Mouse (Mus musculus) kidney, adult 2 months (tissue): ENCODE measurements around the gene Mrpl3. TPM values are rescaled to one million over a fixed set of nuclear protein-coding genes. Genes with fewer than 3 reads are reported as not detected.
A peak's percentile ranks its signal among the peaks of the same experiment; 100 is the strongest.

Experiments used
- DNase-seq: peaks from one replicate; pipeline ENCODE4 v3.0.0; 2021
- H3K27ac ChIP-seq: fragments of 200-500 bp; 2 replicates; pipeline ENCODE4 v1.5.1; 2012; ENCODE audit warnings: low read depth, low read length, control low read depth, inconsistent platforms; ENCODE audit not compliant: insufficient read depth
- H3K27me3 ChIP-seq: fragments of 200-500 bp; replicated peaks from 2 replicates; pipeline ENCODE4 v1.6.1; 2012; ENCODE audit warnings: mild to moderate bottlenecking, moderate library complexity, low read length, inconsistent platforms; ENCODE audit not compliant: control insufficient read depth, insufficient read depth
- H3K36me3 ChIP-seq: fragments of 200-500 bp; 2 replicates; pipeline ENCODE4 v1.6.1; 2012; ENCODE audit warnings: mild to moderate bottlenecking, moderate library complexity, low read length, inconsistent platforms; ENCODE audit not compliant: control insufficient read depth, insufficient read depth
- H3K4me1 ChIP-seq: fragments of 200-500 bp; 2 replicates; pipeline ENCODE4 v1.6.1; 2011; ENCODE audit warnings: low read length; ENCODE audit not compliant: control insufficient read depth, insufficient read depth
- H3K4me3 ChIP-seq: fragments of 200-500 bp; 2 replicates; pipeline ENCODE4 v1.5.1; 2011; ENCODE audit warnings: mild to moderate bottlenecking, low read depth, low read length, control low read depth; ENCODE audit not compliant: insufficient read depth
- CTCF ChIP-seq: fragments of 200-500 bp; conservative IDR thresholded peaks from 2 replicates; pipeline ENCODE4 v1.5.1; 2011; ENCODE audit warnings: low read depth, mild to moderate bottlenecking, control low read depth, low read length, moderate library complexity, mixed read lengths; ENCODE audit not compliant: insufficient read depth, insufficient read length
- POLR2A ChIP-seq: fragments of 200-500 bp; IDR thresholded peaks from one replicate; pipeline ENCODE4 v1.6.1; 2011; ENCODE audit warnings: low read depth, low read length, control low read depth
- WGBS: fragments of 180-500 bp; shearing (Covaris S2); methylation state at CpG from one replicate; pipeline ENCODE4 v1.1.7; 2018; 5-methylcytosine and 5-hydroxymethylcytosine counted together
- polyA plus RNA-seq: library from polyadenylated mRNA; depleted of rRNA; stranded (reverse); fragments of >200 nt; gene quantifications from 2 replicates; pipeline ENCODE4 v1.2.3, GENCODE M21; 2012; rRNA removed

Gene Mrpl3
- polyA plus RNA-seq = 64.1 and 74.1 TPM in 2 replicates

- TF ChIP-seq POLR2A (no peak), CTCF (no peak)
- Histone ChIP-seq H3K4me1 (no peaks in the 10 kb centered on the region; the same call in 1 of the 2 replicates), H3K36me3 (no peaks in the 10 kb centered on the region), H3K4me3 (peak within 1 kb of the TSS; percentile 92), H3K27ac (peak within 1 kb of the TSS; percentile 36; the same call in 1 of the 2 replicates), H3K27me3 (no peaks in the 10 kb centered on the region)
- under 1% methylated on average over 31 of the region's 31 CpGs for WGBS
- DNase-seq = peak; percentile 91
These were observed at the start of gene Mrpl3 for GRCm38 (mm10) chr9:105053147-105053557. Gene Mrpl3 (plus strand): TSS chr9:105053239.

GRCm38 (mm10) chr9:105010721-105011120, 42.3 kb upstream of the Mrpl3 start:
- Histone ChIP-seq H3K4me1 (peaks cover 5% of the 10 kb centered on the region; the same call in 1 of the 2 replicates), H3K4me3 (no peak overlapping the region), H3K36me3 (no peaks in the 10 kb centered on the region), H3K27ac (peak overlapping the region; percentile 58; the same call in 1 of the 2 replicates), H3K27me3 (no peaks in the 10 kb centered on the region)
- 7% methylated on average over 2 of the region's 2 CpGs for WGBS
- peak; percentile 52 for DNase-seq
- TF ChIP-seq POLR2A = no peak
- TF ChIP-seq CTCF = no peak

GRCm38 (mm10) chr9:105018186-105018585, 34.9 kb upstream of the Mrpl3 start:
- TF ChIP-seq CTCF (no peak), POLR2A (no peak)
- peak; percentile 75 for DNase-seq
- peaks cover 12% of the 10 kb centered on the region; the same call in 1 of the 2 replicates for H3K4me1 ChIP-seq
- WGBS = 51% methylated on average over 7 of the region's 7 CpGs
- peaks cover 1% of the 10 kb centered on the region; the same call in 1 of the 2 replicates for H3K27me3 ChIP-seq
- no peaks in the 10 kb centered on the region for H3K36me3 ChIP-seq
- 0 out of 2 replicates have a peak overlapping the region, but pooled peaks have one; percentile 52 for H3K27ac ChIP-seq
- H3K4me3 ChIP-seq = no peak overlapping the region

GRCm38 (mm10) chr9:105028311-105028710, 24.7 kb upstream of the Mrpl3 start:
- Histone ChIP-seq H3K27ac (no peak overlapping the region), H3K4me3 (no peak overlapping the region)
- 62% methylated on average over 3 of the region's 3 CpGs for WGBS

GRCm38 (mm10) chr9:105032572-105032971, 20.5 kb upstream of the Mrpl3 start:
- no peak for DNase-seq
- no peak overlapping the region for H3K4me3 ChIP-seq
- no peaks in the 10 kb centered on the region for H3K4me1 ChIP-seq
- 91% methylated on average over 9 of the region's 9 CpGs for WGBS
- H3K27me3 ChIP-seq = no peaks in the 10 kb centered on the region
- H3K36me3 ChIP-seq = no peaks in the 10 kb centered on the region
- no peak overlapping the region for H3K27ac ChIP-seq
- TF ChIP-seq POLR2A (no peak), CTCF (no peak)

More at GRCm38 (mm10) chr9:105028311-105028710, 24.7 kb upstream of the Mrpl3 start:
- no peaks in the 10 kb centered on the region for H3K27me3 ChIP-seq
- no peaks in the 10 kb centered on the region for H3K36me3 ChIP-seq
- no peaks in the 10 kb centered on the region for H3K4me1 ChIP-seq
- TF ChIP-seq CTCF (no peak), POLR2A (no peak)
- DNase-seq = no peak

- Histone ChIP-seq H3K27me3 (no peaks in the 10 kb centered on the region), H3K27ac (no peak overlapping the region), H3K4me3 (no peak overlapping the region), H3K36me3 (no peaks in the 10 kb centered on the region), H3K4me1 (no peaks in the 10 kb centered on the region)
- DNase-seq = no peak
- TF ChIP-seq CTCF (no peak), POLR2A (no peak)
- WGBS = 85% methylated on average over 7 of the region's 7 CpGs
These were observed 19.4 kb upstream of the Mrpl3 start for GRCm38 (mm10) chr9:105033641-105034040.

GRCm38 (mm10) chr9:105037847-105038246, 15.2 kb upstream of the Mrpl3 start:
- Histone ChIP-seq H3K27me3 (no peaks in the 10 kb centered on the region), H3K36me3 (no peaks in the 10 kb centered on the region), H3K4me1 (no peaks in the 10 kb centered on the region), H3K4me3 (no peak overlapping the region), H3K27ac (no peak overlapping the region)
- no peak for DNase-seq
- WGBS = 73% methylated on average over 3 of the region's 3 CpGs
- TF ChIP-seq CTCF (no peak), POLR2A (no peak)
